Mouse (Mus musculus): ENCODE measurements around the gene Exoc8.

The Exoc8 gene

GRCm38 (mm10) chr8:124897386-124898250 is at the start of gene Exoc8, which contains the start of gene Sprtn:
TSS of gene Exoc8 (minus strand) at chr8:124897705.
TSS of gene Sprtn (plus strand) at chr8:124897886.
- peak; percentile 98 for DNase-seq (ENCODE audit: low spot score)

GRCm38 (mm10) chr8:124944406-124944805 is 46.9 kb upstream of the Exoc8 start:
- DNase-seq (ENCODE audit: low spot score), result no peak

- no peak for DNase-seq (ENCODE audit: low spot score)
These were observed 46.3 kb upstream of the Exoc8 start for GRCm38 (mm10) chr8:124943801-124944200.

GRCm38 (mm10) chr8:124937293-124937692 is 39.8 kb upstream of the Exoc8 start:
- DNase-seq (ENCODE audit: low spot score), result no peak

GRCm38 (mm10) chr8:124936699-124937098 is 39.2 kb upstream of the Exoc8 start:
- no peak for DNase-seq (ENCODE audit: low spot score)

GRCm38 (mm10) chr8:124935116-124935515 is 37.6 kb upstream of the Exoc8 start:
- DNase-seq (ENCODE audit: low spot score), result no peak

GRCm38 (mm10) chr8:124932435-124932834 is 34.9 kb upstream of the Exoc8 start:
- no peak for DNase-seq (ENCODE audit: low spot score)

- no peak for DNase-seq (ENCODE audit: low spot score)
These were observed 33.1 kb upstream of the Exoc8 start for GRCm38 (mm10) chr8:124930649-124931048.

GRCm38 (mm10) chr8:124930086-124930485 is 32.6 kb upstream of the Exoc8 start:
- no peak for DNase-seq (ENCODE audit: low spot score)

- DNase-seq (ENCODE audit: low spot score), result no peak
These were observed 31.5 kb upstream of the Exoc8 start for GRCm38 (mm10) chr8:124929006-124929405.

GRCm38 (mm10) chr8:124926351-124926771 is 28.9 kb upstream of the Exoc8 start:
- no peak for DNase-seq (ENCODE audit: low spot score)

GRCm38 (mm10) chr8:124925544-124926266 is 28.2 kb upstream of the Exoc8 start:
- DNase-seq (ENCODE audit: low spot score), result no peak

- DNase-seq (ENCODE audit: low spot score), result no peak
These were observed 26.6 kb upstream of the Exoc8 start for GRCm38 (mm10) chr8:124923971-124924652.

- no peak for DNase-seq (ENCODE audit: low spot score)
These were observed 25.1 kb upstream of the Exoc8 start for GRCm38 (mm10) chr8:124922490-124923089.

GRCm38 (mm10) chr8:124921369-124922279 is 24.1 kb upstream of the Exoc8 start:
- no peak for DNase-seq (ENCODE audit: low spot score)

- no peak for DNase-seq (ENCODE audit: low spot score)
These were observed 20.4 kb upstream of the Exoc8 start for GRCm38 (mm10) chr8:124917741-124918484.

- DNase-seq (ENCODE audit: low spot score), result no peak
These were observed 16.6 kb upstream of the Exoc8 start for GRCm38 (mm10) chr8:124914061-124914460.

- peak; percentile 8 for DNase-seq (ENCODE audit: low spot score)
These were observed 14.7 kb upstream of the Exoc8 start for GRCm38 (mm10) chr8:124911938-124912872.

GRCm38 (mm10) chr8:124910349-124910748 is 12.8 kb upstream of the Exoc8 start:
- no peak for DNase-seq (ENCODE audit: low spot score)

Measured in retina, embryonic 14.5 days (tissue).